Mouse (Mus musculus) limb, embryonic 12.5 days (tissue): ENCODE data around the gene Slc25a13. TPM values are rescaled to one million over a fixed set of nuclear protein-coding genes. Genes with fewer than 3 reads are reported as not detected.
A peak's percentile ranks its signal among the peaks of the same experiment; 100 is the strongest.
"Not testable (repeated sequence)": the region's sequence is repeated elsewhere in the genome, so short reads cannot be mapped to it uniquely, and the experiment has no call there.

Experiments used
- ATAC-seq: fragments of 200-750 bp; cut with Nextera tagmentation; 2 replicates; pipeline ENCODE4 v1.8.0; 2017; ENCODE audit warnings: low read depth, moderate TSS enrichment; ENCODE audit not compliant: insufficient number of reproducible peaks, insufficient read depth, low FRiP score, low TSS enrichment
- H3K27ac ChIP-seq: fragments of 300-500 bp; sonication (generic); 2 replicates; pipeline ENCODE4 v1.5.1; 2016; ENCODE audit warnings: mild to moderate bottlenecking, moderate library complexity
- H3K27me3 ChIP-seq: fragments of 300-500 bp; sonication (generic); 2 replicates; pipeline ENCODE4 v1.6.1; 2016; ENCODE audit warnings: mild to moderate bottlenecking, moderate library complexity
- H3K36me3 ChIP-seq: fragments of 300-500 bp; sonication (generic); 2 replicates; pipeline ENCODE4 v1.6.1; 2016; ENCODE audit warnings: mild to moderate bottlenecking, moderate library complexity
- H3K4me1 ChIP-seq: fragments of 300-500 bp; sonication (generic); replicated peaks from 2 replicates; pipeline ENCODE4 v1.6.1; 2016
- H3K4me2 ChIP-seq: fragments of 300-500 bp; sonication (generic); 2 replicates; pipeline ENCODE4 v1.6.1; 2016; ENCODE audit warnings: mild to moderate bottlenecking, moderate library complexity
- H3K4me3 ChIP-seq: fragments of 300-500 bp; sonication (generic); replicated peaks from 2 replicates; pipeline ENCODE4 v1.5.1; 2016; ENCODE audit warnings: mild to moderate bottlenecking
- H3K9ac ChIP-seq: fragments of 300-500 bp; sonication (generic); replicated peaks from 2 replicates; pipeline ENCODE4 v1.6.1; 2016; ENCODE audit warnings: mild to moderate bottlenecking, moderate library complexity
- H3K9me3 ChIP-seq: fragments of 300-500 bp; sonication (generic); 2 replicates; pipeline ENCODE4 v1.6.1; 2016; ENCODE audit warnings: mild to moderate bottlenecking, moderate library complexity
- WGBS: fragments of 180-500 bp; shearing (Covaris S2); methylation state at CpG from one replicate; pipeline ENCODE4 v1.1.7; 2016; 5-methylcytosine and 5-hydroxymethylcytosine counted together
- polyA plus RNA-seq: library from polyadenylated mRNA; unstranded; fragments of >200 nt; fragmentation: Nextera tagmentation; extraction: Ambion mirVana; gene quantifications from 2 replicates; pipeline ENCODE4 v1.2.1, GENCODE M21; 2016

Gene Slc25a13
- polyA plus RNA-seq, 1 experiment from 2014 or later = 42.3 TPM

DNA sequence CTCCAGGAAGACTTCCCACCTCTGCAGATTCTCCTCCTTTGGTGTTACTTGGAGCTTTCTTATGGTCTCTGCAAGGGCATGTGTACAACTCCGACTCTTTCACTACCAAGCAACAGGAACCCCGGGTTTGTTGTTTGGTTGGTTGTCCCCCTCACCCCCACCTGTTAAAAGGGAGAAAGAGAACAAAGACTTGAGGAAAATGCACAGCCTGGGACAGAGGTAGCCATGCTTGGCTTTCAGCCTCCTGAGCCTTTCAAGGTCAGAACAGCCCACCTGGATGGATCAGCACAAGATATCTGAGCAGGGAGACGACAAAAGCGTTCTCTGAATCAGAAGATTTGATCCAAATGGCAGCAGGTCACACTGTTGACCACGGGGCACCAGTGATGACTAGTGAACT is 15.0 kb downstream of the Slc25a13 start:
- Histone ChIP-seq H3K4me1 (peaks cover 8% of the 10 kb centered on the region), H3K9ac (no peak overlapping the region), H3K4me3 (no peak overlapping the region), H3K27me3 (no peaks in the 10 kb centered on the region), H3K36me3 (peaks cover 14% of the 10 kb centered on the region), H3K9me3 (no peaks in the 10 kb centered on the region), H3K4me2 (no peak overlapping the region), H3K27ac (no peak overlapping the region)
- WGBS = 89% methylated on average over 5 of the region's 5 CpGs
- ATAC-seq = no peak

DNA sequence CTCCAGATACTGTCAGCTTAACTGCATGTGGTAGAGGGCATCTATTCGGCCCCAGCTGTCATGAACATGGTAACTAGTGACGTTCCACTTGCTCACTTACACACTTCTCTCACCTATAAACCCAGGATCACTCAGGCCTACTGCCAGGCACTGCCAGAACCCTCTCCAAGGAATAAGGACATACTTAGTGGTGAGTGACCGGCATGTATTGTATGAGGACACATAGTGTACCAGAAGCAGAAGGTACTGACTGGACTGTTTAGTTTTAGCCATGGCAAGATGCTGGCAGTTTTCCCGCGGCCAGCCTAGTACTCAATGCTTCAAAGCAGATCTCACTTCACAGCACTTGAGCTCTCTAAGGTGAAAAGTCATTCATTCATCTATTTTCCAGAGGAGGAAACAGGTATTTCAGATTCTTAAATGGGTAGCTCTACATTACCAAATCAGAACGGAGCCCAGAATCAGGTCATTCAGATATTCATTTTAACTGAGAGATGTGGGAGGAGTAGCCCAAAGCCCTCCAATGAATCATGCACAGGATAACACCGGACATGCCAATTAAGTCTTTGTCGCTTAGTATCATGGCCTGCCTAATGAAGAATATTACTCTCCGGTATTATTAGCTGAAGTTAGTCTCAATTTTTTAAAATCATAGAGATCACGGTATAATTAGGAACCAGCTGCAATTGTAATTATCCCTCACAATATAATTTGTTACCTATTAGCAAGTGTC is 17.7 kb downstream of the Slc25a13 start:
- Histone ChIP-seq H3K27me3 (no peaks in the 10 kb centered on the region), H3K9me3 (no peaks in the 10 kb centered on the region), H3K4me3 (no peak overlapping the region), H3K4me2 (no peak overlapping the region), H3K4me1 (peaks cover 13% of the 10 kb centered on the region), H3K36me3 (peaks cover 14% of the 10 kb centered on the region), H3K9ac (no peak overlapping the region), H3K27ac (no peak overlapping the region)
- 92% methylated on average over 10 of the region's 10 CpGs for WGBS
- no peak for ATAC-seq

DNA sequence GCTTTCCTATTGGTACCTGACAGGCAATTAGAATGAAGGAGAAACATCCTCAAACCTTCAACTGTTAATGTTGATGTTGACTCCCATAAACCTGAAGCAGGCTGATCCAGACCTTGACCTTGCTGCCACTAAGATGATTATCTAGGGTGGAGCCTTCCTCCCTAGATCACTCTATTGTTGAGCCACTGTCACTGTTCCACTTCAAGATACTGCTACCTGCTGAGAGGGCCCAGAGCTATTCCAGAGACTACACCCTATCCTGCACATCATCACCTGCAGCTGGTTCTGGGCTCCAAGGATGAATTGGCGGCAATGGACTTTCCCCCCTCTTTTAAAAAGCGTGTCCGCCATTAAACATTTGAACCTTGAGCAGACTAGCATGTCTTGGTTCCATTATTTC is 18.9 kb downstream of the Slc25a13 start:
- not testable (repeated sequence) for H3K4me3 ChIP-seq, H3K27ac ChIP-seq, H3K27me3 ChIP-seq, H3K9ac ChIP-seq, ATAC-seq, H3K4me2 ChIP-seq, H3K9me3 ChIP-seq
- Histone ChIP-seq H3K36me3 (peaks cover 14% of the 10 kb centered on the region), H3K4me1 (peaks cover 13% of the 10 kb centered on the region)
- WGBS = 93% methylated on average over 3 of the region's 3 CpGs

DNA sequence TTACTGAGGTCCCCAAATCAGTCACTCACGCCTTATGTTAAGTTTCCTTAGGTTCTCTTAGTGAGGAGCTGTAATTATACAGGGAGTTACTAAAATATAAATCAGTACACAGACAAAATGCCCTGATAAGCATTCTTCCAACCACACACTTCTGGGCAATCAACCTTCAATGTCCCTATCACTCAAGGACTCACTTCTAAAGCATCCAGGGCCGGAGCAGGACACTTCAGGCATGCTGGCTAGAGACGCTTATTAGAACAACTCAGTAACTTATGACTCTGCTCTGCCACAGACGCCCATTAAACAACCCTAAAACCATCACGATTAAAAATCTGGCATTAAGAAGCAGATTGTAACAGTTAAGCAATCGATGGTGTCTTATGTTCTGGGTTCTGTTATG is 19.6 kb downstream of the Slc25a13 start:
- no peaks in the 10 kb centered on the region for H3K9me3 ChIP-seq
- no peak overlapping the region for H3K4me3 ChIP-seq
- WGBS = 50% methylated on average over 6 of the region's 6 CpGs
- H3K27ac ChIP-seq = no peak overlapping the region
- no peak for ATAC-seq
- no peak overlapping the region for H3K4me2 ChIP-seq
- H3K9ac ChIP-seq = no peak overlapping the region
- H3K27me3 ChIP-seq = no peaks in the 10 kb centered on the region
- peaks cover 14% of the 10 kb centered on the region for H3K36me3 ChIP-seq
- peaks cover 20% of the 10 kb centered on the region for H3K4me1 ChIP-seq

DNA sequence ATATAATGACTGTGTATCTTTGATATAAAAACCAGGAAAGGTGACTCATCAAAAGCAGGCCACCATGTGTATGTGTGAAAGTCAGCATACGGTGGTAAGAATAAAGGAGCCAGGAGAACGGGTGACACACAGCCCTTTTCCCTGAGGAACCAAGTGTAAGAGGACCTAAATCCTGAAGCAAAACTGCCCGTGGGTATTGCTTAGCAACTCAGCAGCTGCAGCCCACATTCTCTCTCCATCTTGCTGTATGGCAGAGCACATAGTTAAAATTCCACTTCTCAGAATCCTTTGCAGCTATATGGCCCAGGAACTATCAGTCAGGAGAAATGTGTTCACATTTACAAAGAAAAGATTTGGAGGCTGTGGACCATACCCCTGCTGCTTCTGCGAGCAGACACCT is 20.4 kb downstream of the Slc25a13 start:
- Histone ChIP-seq H3K4me1 (peaks cover 28% of the 10 kb centered on the region), H3K4me2 (no peak overlapping the region), H3K27me3 (no peaks in the 10 kb centered on the region), H3K9ac (no peak overlapping the region), H3K9me3 (no peaks in the 10 kb centered on the region), H3K27ac (no peak overlapping the region), H3K4me3 (no peak overlapping the region), H3K36me3 (peaks cover 14% of the 10 kb centered on the region)
- ATAC-seq = no peak
- 81% methylated on average over 4 of the region's 4 CpGs for WGBS

DNA sequence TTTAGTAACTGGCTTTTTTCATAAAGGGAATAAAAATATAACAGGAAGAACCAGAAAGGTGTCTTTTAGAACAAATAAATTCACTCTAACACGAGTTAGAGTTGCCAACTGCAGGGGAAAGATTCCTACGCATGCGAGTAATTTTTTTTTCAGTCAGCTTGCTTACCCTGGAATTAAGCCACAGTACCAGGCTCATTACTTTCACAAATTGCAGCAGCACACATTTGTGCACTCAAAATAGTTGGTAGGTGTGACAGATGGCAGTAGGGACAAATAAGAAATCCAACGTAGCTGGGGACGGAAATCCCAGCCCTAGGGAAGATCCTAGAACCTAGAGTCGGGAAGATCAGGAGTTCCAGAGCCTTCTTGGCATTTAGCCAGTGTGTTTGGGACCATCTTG is 22.1 kb downstream of the Slc25a13 start:
- H3K9me3 ChIP-seq = no peaks in the 10 kb centered on the region
- H3K4me3 ChIP-seq = no peak overlapping the region
- no peak overlapping the region for H3K9ac ChIP-seq
- no peaks in the 10 kb centered on the region for H3K27me3 ChIP-seq
- peaks cover 1% of the 10 kb centered on the region; the same call in 1 of the 2 replicates for H3K36me3 ChIP-seq
- no peak for ATAC-seq
- WGBS = 82% methylated on average over 6 of the region's 6 CpGs
- peaks cover 30% of the 10 kb centered on the region for H3K4me1 ChIP-seq
- no peak overlapping the region for H3K27ac ChIP-seq
- no peak overlapping the region for H3K4me2 ChIP-seq

DNA sequence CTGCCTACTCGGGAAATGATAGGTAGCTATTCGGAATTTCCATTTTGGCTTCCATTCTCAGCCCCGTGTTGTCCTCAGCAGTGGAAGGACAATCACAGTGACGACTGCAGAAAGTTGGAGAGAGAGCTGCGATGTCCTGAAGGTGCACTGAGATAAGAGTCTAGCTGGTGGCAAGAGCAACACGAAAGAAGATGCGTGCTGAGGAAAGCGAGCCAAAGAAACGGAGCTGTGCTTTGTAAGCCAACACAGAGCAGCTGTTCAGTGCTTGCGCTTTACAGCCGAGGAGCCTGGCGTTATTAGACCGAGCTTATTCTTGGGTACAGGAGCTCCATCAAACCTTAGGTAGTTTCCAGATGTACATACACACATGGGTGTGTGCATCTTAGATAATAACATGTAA is 23.1 kb downstream of the Slc25a13 start:
- Histone ChIP-seq H3K4me3 (no peak overlapping the region), H3K27me3 (no peaks in the 10 kb centered on the region), H3K27ac (no peak overlapping the region), H3K4me1 (peaks cover 38% of the 10 kb centered on the region), H3K9me3 (no peaks in the 10 kb centered on the region), H3K4me2 (no peak overlapping the region), H3K36me3 (no peaks in the 10 kb centered on the region), H3K9ac (no peak overlapping the region)
- 86% methylated on average over 13 of the region's 13 CpGs for WGBS
- ATAC-seq = no peak

DNA sequence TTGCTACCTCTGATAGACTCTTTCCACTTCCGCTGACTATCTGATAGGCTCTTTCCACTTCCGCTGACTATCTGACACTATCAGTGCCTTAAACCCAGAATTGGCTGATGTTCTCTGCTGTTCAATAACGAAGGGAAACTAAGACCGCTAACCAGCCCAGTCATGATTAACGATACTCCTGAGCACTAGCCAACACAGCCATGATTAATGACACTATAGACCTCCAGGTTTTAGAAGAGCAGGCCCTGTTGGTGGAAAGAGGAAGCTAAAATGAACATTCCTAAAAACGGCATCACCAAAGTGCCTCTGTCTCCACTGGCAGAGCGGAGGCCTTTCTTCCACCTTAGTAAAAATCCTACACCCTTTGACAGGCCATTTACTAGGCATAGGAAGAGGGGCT is 24.6 kb downstream of the Slc25a13 start:
- no peak for ATAC-seq
- WGBS = 75% methylated on average over 7 of the region's 7 CpGs
- no peaks in the 10 kb centered on the region for H3K9me3 ChIP-seq
- H3K4me1 ChIP-seq = peaks cover 37% of the 10 kb centered on the region
- peak overlapping the region; percentile 79 for H3K27ac ChIP-seq
- H3K27me3 ChIP-seq = no peaks in the 10 kb centered on the region
- H3K9ac ChIP-seq = no peak overlapping the region
- no peaks in the 10 kb centered on the region for H3K36me3 ChIP-seq
- H3K4me2 ChIP-seq = no peak overlapping the region
- H3K4me3 ChIP-seq = no peak overlapping the region

DNA sequence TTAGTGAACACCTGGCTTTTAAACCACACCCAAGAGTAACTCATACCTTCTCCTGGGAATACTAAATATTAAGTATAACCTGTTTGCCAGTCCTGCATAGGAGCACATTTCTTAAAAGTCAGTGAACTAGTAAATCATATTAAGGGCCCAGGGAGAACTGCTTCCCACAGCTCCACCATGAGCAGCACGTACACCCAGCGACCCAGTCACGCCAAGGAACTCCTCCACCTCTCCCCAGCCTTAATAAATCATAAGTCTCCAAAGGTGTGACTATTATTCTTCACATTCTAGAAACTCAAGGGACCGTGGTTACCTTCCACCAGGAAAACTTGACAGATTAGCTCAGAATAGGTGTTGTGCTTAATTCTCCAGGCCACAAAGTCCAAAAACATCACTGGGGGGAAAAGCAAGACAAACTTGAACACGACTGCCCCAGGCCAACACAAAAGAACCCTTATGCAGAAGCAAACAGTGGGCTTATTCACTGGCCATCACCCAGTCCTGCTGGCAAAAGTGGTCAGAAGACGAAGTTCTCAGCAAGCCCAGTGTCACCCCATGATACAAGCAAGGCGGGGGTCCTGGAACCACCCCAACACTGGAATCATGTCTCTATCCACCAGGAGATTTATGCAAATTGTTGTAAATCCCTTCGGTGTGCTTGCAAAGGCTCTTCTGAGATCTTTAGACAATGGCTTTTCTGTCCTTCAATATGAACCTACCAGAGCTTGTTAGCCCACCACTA is 25.2 kb downstream of the Slc25a13 start:
- no peak for ATAC-seq
- no peak overlapping the region for H3K4me3 ChIP-seq
- H3K4me2 ChIP-seq = no peak overlapping the region
- H3K36me3 ChIP-seq = no peaks in the 10 kb centered on the region
- H3K27me3 ChIP-seq = no peaks in the 10 kb centered on the region
- H3K9ac ChIP-seq = no peak overlapping the region
- WGBS = 65% methylated on average over 8 of the region's 8 CpGs
- peak overlapping the region; percentile 79 for H3K27ac ChIP-seq
- H3K4me1 ChIP-seq = peaks cover 31% of the 10 kb centered on the region
- no peaks in the 10 kb centered on the region for H3K9me3 ChIP-seq

DNA sequence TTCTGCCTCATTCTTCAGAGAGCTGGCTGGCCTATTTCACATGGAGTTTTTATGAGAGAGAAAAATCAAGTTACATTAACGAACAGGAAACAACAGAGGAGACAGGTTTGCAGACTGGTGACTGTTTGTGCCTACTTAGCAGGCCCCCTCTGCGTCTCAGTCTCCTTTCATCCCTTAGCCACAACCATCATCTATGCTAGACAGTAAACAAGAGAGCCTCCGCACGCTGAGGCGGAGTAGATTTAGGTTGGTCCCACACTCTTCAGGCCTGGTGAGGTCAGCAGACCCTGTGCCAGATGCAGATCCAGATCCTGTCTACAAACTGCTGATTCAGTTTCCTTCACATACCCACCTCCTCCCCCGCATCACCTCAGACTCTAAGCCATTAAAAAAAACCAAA is 28.0 kb downstream of the Slc25a13 start:
- Histone ChIP-seq H3K27ac (no peak overlapping the region; the same call in 1 of the 2 replicates), H3K4me1 (peaks cover 28% of the 10 kb centered on the region), H3K9ac (no peak overlapping the region), H3K9me3 (no peaks in the 10 kb centered on the region), H3K27me3 (no peaks in the 10 kb centered on the region), H3K36me3 (0 out of 2 replicates have a peak, but pooled peaks cover 3% of the 10 kb centered on the region), H3K4me2 (no peak overlapping the region), H3K4me3 (no peak overlapping the region)
- ATAC-seq = no peak
- WGBS = 61% methylated on average over 6 of the region's 6 CpGs

DNA sequence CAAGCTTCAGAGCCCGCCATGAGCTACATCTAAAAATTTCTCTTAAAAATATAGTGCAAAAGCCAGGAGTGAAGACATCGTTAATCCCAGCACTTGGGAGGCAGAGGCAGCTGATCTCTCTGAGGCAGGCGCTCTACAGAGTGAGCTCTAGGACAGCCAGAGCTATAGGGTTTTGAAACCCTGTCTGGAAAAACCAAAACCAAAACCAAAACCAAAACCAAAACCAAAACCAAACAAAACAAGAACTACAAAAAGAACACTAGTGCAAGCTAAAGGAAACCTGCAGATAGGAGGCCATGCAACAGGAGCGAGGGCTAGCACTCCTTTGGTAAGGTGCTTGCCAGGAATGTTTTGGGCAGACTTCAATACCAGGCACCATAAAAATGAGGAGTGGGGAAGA is 30.5 kb downstream of the Slc25a13 start:
- H3K4me1 ChIP-seq = peaks cover 12% of the 10 kb centered on the region
- 0 out of 2 replicates have a peak, but pooled peaks cover 7% of the 10 kb centered on the region for H3K36me3 ChIP-seq
- no peaks in the 10 kb centered on the region for H3K9me3 ChIP-seq
- no peaks in the 10 kb centered on the region for H3K27me3 ChIP-seq
- WGBS = 83% methylated on average over 4 of the region's 4 CpGs
- no peak overlapping the region for H3K4me3 ChIP-seq
- no peak overlapping the region for H3K4me2 ChIP-seq
- no peak overlapping the region for H3K9ac ChIP-seq
- H3K27ac ChIP-seq = no peak overlapping the region
- no peak for ATAC-seq
